Mouse (Mus musculus) adrenal gland (tissue): ENCODE measurements around the gene Rasl11a.

Experiments used
- intact Hi-C: fragments of 180-260 bp; cut with DNase I; formaldehyde crosslinking; loops from one replicate; pipeline ENCODE4 v1.15.1; 2025
- long read RNA-seq, 2 experiments: library from polyadenylated mRNA; unstranded; transcript quantifications; one replicate each; pipeline ENCODE4 v2.0.0; 2020; ENCODE audit warnings: borderline replicate concordance in 1 of 2; ENCODE audit not compliant: insufficient replicate concordance in 1 of 2

Gene Rasl11a
- long read RNA-seq, experiment 1, partial matches to known transcripts = 0 of 4 reads
- long read RNA-seq, experiment 1, other reads (novel, unspliced or antisense) = 0 of 4 reads
- long read RNA-seq, experiment 2, transcript Rasl11a-201 (4 exons, 1,126 nt) = major isoform, 13 of 13 reads
- long read RNA-seq, experiment 2, partial matches to known transcripts = 0 of 13 reads
- long read RNA-seq, experiment 2, other reads (novel, unspliced or antisense) = 0 of 13 reads

- intact Hi-C loops = loop anchor here (1.0 kb wide), 1 partner anchor 58 kb away; no protein-coding TSS in a partner anchor
Observed at GRCm38 (mm10) chr5:146844945-146845365, at the start of gene Rasl11a. TSS of gene Rasl11a (plus strand) at chr5:146845071.

DNA sequence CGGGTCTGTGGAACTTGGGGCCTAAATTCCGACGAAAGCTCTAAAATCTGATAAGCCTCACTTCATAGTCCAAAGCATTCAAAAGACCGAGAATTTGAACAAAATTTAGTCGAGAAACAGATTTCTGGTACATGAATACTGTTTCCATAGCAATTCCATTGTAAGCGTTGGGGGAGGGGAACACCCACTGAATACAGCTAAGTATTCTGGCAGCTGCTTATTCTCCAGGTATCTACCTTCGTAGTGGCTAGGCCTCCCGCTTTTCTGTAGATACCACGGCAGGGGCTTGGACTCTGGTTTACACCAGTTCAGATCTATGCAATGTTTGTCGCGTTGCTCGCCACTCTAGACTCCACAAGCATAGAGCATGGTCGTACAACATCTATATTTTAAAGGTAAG is 49.1 kb upstream of the Rasl11a start:
- intact Hi-C loops = loop anchor here (5.0 kb wide), 1 partner anchor 37 kb away; the partner anchor contains the start of gene Rpl21

- intact Hi-C loops = loop anchor here (5.0 kb wide), 1 partner anchor 34 kb away; the partner anchor contains the start of gene Rpl21
Observed at GRCm38 (mm10) chr5:146798031-146798430, 46.8 kb upstream of the Rasl11a start.

DNA sequence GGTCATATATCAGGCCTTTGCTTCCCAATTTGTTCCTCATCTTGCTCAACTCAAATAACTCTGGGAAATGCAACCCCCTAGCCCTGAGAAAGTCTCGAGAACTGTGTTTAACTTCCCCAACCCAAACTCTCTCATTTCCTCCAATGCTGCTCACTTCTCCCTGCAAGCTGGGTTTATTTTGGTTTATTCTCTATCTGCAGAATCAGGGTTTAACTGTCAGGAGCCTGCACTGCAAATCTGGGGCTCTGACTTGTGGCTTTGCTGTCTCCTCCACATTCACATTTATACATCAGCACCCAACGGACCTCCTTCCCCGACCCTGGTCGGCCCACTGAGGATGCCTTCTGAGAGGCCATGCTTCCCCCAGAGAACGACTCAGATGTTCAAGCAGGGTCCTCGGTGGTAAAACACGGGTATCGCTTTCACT is 38.9 kb upstream of the Rasl11a start:
- intact Hi-C loops = no loop called here

DNA sequence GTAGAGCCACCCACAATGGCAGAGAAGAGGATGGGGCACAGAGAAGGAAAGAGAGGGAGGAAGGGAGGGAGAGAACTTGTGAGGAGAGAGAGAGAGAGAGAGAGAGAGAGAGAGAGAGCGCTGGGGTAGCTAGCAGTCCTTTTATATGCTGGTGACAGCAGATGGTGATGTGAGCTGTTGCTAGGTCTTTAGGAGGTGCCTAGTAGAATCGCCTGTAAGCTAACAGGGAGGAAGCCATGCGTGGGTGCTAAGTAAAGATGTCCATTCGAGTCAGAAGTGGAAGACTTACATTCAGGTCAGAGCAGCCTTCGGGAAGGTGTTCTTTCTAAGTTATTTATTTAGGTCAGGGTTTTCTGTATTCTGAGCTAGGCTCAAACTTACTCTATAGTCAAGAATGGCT is 34.9 kb upstream of the Rasl11a start:
- intact Hi-C loops = no loop called here

GRCm38 (mm10) chr5:146812866-146813265 is 32.0 kb upstream of the Rasl11a start:
- intact Hi-C loops = no loop called here

DNA sequence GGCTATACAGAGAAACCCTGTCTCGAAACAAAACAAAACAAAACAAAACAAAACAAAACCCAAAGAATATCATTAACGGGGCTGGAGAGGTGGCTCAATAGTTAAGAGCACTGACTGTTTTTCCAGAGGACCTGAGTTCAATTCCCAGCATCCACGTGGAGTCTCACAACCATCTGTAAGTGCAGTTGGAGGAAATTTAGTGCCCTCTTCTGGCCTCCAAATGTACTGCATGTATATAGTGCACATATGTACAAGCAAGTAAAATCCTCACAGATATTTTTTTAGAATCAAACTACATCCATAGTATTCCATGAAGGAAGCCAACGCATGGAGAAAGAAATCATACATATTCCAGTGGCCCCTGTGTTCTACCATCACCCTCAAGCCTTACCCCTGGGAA is 31.4 kb upstream of the Rasl11a start:
- intact Hi-C loops = no loop called here

GRCm38 (mm10) chr5:146815394-146815793 is 29.5 kb upstream of the Rasl11a start:
- intact Hi-C loops = no loop called here

- intact Hi-C loops = no loop called here
Observed at GRCm38 (mm10) chr5:146817583-146817982, 27.3 kb upstream of the Rasl11a start.

DNA sequence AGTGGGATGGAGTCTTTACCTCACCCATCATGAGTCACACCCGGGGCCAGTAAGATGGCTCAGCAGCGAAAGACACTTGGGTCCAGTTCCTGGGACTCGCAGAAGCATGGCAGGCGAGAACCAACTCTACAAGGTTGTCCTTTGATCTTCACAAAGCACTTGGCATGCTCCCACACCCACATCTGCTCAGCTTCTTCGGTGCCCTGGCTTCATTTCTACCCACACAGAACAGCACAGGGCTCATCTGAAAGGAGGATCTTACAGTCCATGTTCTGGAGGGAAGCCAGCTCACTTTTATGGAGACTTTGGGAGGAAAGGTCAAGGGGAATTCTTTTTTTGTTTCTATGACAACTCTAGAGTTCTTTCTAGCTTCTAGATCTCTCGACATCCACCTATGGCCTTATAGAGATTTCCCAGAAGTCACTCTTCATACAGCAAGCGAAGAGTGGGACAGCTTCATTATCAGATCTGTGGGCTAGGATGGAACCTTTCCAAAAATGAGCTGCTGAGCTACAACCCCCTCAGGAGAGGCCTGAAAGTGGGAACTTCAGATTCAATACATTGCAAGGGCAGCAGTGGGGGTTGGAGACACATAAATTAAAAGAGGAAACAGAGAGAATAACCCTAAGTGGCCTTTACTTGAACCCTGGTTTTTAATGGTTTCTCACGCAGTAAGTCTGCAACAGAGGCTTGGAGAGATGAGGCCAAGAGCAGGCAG is 25.8 kb upstream of the Rasl11a start:
- intact Hi-C loops = no loop called here

DNA sequence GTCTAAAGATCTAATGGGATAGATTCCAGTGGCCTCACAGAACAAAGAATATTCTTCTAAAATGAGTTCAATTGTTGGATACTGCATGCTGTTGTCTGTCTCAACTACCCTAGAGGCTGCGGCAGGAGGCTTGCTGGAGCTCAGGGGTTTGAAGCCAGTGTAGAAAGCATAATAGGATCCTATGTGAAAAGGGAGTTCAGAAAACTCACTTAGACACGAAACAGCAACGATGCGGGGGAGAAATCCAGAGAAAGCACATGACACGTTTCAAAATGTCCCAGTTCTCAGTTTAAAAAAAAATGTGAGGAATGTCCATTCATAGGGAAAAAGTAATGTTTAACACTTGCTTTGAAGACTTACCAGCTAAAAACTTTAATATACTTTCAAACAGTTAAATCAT is 21.9 kb upstream of the Rasl11a start:
- intact Hi-C loops = no loop called here

DNA sequence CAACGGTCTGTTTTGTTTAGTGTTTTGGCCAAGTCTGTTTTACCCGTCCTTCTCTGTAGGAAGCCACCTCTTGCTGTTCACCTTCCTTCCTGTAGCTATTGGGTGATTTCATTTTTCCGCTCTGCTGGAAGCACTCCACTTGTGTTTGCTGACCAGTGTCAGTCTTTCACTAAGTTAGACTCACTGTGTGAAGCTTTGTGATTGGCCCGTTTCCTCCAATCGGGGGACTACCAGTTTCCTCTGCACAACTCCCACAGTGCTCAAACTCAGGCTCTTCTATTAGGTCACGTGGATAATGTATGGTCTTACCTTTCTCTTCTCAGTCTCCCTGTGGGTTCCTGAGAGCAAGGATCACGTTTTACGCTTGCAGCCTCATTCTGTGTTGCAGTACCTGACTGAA is 15.3 kb upstream of the Rasl11a start:
- intact Hi-C loops = no loop called here

- intact Hi-C loops = loop anchor here (5.0 kb wide), 1 partner anchor 35 kb away; the partner anchor contains the start of gene Usp12
Observed at GRCm38 (mm10) chr5:146832435-146832768, 12.5 kb upstream of the Rasl11a start.

- intact Hi-C loops = loop anchor here (5.0 kb wide), 1 partner anchor 36 kb away; the partner anchor contains the start of gene Usp12
Observed at GRCm38 (mm10) chr5:146832769-146833448, 12.0 kb upstream of the Rasl11a start, which contains the start of gene Rpl21. TSS of gene Rpl21 (plus strand) at chr5:146832890.

DNA sequence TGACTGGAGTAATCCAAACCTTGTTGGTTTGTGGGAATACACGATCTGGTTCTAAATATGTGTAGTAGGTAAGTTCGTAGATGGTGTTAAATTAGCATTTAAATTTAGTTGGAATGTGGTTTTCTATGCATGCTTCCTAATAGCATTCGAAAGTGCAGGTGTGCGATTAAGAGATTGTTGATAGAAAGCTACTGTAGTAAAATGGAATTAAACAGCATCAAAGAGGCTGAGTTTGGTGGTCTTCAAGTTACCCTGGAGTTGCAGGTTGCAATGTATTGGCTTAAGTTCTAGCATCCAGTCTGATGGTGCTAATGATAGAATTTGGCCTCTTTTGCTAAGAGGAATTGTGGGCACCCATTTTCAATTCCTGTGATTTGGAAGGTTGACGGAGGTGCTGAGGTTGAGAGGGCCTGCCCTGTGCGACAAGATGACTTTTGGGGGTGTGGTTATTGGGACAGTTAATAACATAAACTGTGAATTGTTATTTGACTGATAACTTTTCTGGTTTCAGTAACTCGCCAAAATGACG is 11.1 kb upstream of the Rasl11a start:
- intact Hi-C loops = loop anchor here (5.0 kb wide), 1 partner anchor 36 kb away; the partner anchor contains the start of gene Usp12

GRCm38 (mm10) chr5:146834959-146835358 is 9.9 kb upstream of the Rasl11a start:
- intact Hi-C loops = loop anchor here (5.0 kb wide), 1 partner anchor 38 kb away; the partner anchor contains the start of gene Usp12

- intact Hi-C loops = no loop called here
Observed at GRCm38 (mm10) chr5:146837967-146838720, 6.7 kb upstream of the Rasl11a start.

DNA sequence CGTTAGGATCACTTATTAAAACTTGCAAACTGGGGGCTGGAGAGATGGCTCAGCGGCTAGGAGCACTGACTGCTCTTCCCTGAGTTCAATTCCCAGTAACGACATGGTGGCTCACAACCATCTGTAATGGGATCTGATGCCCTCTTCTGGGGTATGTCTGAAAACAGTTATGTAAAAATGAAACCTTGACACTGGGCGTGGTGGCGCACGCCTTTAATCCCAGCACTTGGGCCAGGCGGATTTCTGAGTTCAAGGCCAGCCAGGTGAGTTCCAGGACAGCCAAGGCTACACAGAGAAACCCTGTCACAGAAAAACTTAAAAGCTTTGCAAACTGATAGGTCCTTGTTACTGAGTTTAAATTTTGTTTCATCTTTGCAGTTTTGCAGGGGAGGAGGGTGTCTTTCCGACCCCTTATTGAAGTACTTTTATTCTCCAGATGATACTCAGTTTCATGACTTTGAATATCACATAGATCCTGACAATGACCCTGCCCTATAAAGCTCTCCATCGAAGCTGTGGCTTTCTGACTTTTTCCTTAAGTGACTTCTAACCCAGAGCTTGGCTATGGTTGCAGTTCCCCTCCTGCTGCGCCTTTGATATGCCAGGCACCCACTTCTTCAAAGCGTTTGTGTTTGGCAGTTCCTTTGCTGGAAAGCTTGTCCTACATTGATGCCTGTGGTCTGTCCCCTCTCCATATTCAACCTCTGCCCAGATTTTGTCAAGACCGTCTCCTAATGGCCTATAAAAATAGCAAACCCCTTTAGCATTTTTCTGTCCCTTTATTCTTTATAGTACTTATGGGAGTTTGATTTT is 5.8 kb upstream of the Rasl11a start:
- intact Hi-C loops = no loop called here

DNA sequence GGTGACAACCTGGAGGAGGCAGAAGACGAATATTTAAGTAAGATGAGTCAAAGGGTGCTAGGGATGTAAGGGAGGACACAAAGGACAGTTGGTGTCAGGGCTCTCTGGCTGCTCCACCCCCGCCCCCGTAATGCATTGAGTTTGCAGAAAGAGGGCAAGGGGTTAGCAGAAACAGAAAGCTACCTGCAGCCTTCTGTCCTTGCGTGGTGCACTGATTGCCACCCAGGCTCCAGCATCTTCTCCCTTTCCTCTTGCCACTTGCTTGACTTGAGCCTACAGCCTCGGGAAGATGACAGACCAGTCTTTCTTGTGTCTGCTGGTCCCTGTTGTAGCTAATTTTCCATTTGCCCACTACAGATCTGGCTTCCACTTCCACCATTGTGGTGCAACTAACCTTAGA is 5.1 kb upstream of the Rasl11a start:
- intact Hi-C loops = no loop called here

GRCm38 (mm10) chr5:146840422-146840821 is 4.4 kb upstream of the Rasl11a start:
- intact Hi-C loops = no loop called here
